Mouse (Mus musculus) B cell, adult 67 days (primary cell): ENCODE measurements around the gene Olfr412. TPM values are rescaled to one million over a fixed set of nuclear protein-coding genes. Genes with fewer than 3 reads are reported as not detected.

Source experiments
- total RNA-seq, 2 experiments: library from RNA; stranded (reverse); gene quantifications; 4 replicates each; pipeline ENCODE4 v1.2.4; 2023

Olfr412 gene
- total RNA-seq, result not detected

GRCm38 (mm10) chr11:74361769-74362168, at the start of gene Olfr412:
Gene Olfr412 (plus strand): TSS chr11:74362069.

GRCm38 (mm10) chr11:74337931-74338330, 23.9 kb upstream of the Olfr412 start, which contains the start of gene Olfr410:
Gene Olfr410 (minus strand): TSS chr11:74338031.

GRCm38 (mm10) chr11:74352550-74352949, 9.3 kb upstream of the Olfr412 start, which contains the start of gene Olfr411:
Gene Olfr411 (minus strand): TSS chr11:74352650.

Other genes starting within 250 kb of the Olfr412 start
- not detected for gene Olfr401, start 248.4 kb upstream of the Olfr412 start, total RNA-seq
- gene Olfr402, start 208.5 kb upstream of the Olfr412 start, total RNA-seq, result not detected
- not detected for gene Olfr403, start 175.8 kb upstream of the Olfr412 start, total RNA-seq
- gene Olfr43, start 150.7 kb upstream of the Olfr412 start, total RNA-seq, result not detected
- not detected for gene Olfr406, start 102.3 kb upstream of the Olfr412 start, total RNA-seq
- not detected for gene Olfr59, start 78.3 kb upstream of the Olfr412 start, total RNA-seq
- not detected for gene Olfr410, start 24.0 kb upstream of the Olfr412 start, total RNA-seq
- gene Olfr411, start 9.4 kb upstream of the Olfr412 start, total RNA-seq, result not detected
- gene Rap1gap2, start 248.8 kb downstream of the Olfr412 start, total RNA-seq, result 1 to 10 TPM; 5.2 to 5.3 TPM